Mouse (Mus musculus): ENCODE data around the gene Coq9. TPM values are rescaled to one million over a fixed set of nuclear protein-coding genes. Genes with fewer than 3 reads are reported as not detected.

The Coq9 gene
- 114 TPM for polyA plus RNA-seq (2021)

DNA sequence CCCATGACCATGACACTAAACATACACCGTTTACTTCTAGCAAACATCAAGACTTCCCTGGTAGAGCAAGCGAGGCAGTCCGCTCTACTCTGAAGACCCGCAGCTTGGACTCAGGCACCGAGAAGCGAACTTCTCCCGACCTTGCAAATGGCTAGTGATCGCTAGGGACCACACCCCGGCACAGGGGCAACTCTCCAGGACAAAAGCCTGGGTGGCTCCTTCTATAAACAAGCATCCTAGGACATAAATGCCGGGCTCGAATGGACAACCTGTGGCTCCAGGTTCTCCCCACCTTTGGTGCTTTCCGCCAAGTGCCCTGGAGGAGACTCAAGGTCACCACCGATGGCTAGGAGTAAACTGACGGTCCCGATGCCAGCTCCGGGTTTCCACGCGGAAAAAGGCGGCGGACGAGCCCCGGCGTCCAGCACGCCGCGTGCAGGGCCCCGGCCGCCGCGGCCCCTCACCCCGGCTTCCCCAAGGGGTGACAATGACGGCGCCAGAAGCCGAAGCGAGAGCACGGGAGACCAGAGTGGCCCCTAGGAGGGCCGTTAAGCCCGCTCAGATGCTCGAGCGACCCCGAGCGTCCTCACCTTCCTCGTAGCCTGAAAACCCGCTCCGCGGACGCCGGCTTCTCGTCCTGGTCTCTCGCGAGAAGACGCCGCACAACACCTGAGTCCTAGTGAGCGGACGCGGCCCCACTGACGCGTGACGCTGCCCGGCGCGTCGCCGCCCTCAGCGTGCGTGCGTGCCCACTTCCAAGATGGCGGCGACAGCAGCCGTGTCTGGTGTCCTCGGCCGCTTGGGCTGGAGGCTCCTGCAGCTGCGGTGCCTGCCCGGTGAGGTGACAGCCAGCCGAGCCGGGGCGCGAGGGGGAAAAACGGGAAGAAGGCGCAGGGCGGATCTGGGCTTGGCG lies at the start of gene Coq9, which contains the start of gene Ciapin1:
TSS of gene Coq9 (plus strand) at position 660 of the 913 bp plus-strand sequence.
TSS of gene Ciapin1 (minus strand) at position 697 of the 913 bp plus-strand sequence.
- CTCF ChIA-PET, result interaction anchor here (0.5 to 1.3 kb wide), 4 partner anchors 10 to 135 kb away, joined by 3 to 4 read pairs (median 4); no protein-coding TSS in a partner anchor
- peak; percentile 88 for ATAC-seq

GRCm38 (mm10) chr8:94789256-94789955 lies 48.7 kb upstream of the Coq9 start:
- H3K27me3 ChIP-seq, result no peaks in the 10 kb centered on the region
- ChIA-PET POLR2A (interaction anchor here (1.2 kb wide), 1 partner anchor 18 kb away, joined by 4 read pairs; the partner anchor contains the start of gene Cx3cl1), CTCF (interaction anchor here (1.0 to 3.1 kb wide), 4 partner anchors 12 to 83 kb away, joined by 5 to 13 read pairs (median 6); partner anchors contain the start of gene Ccl17)
- in situ Hi-C loops (cut with MboI; ENCODE audit: low pct_unique_long_range_greater_than_20kb), result loop anchor here (10.0 kb wide), 1 partner anchor 85 kb away; no protein-coding TSS in a partner anchor
- TF ChIP-seq CTCF (IDR thresholded peaks at IDR 0.05), result no peak
- ATAC-seq (peak; percentile 29), DNase-seq (ENCODE audit: low read depth, low spot score) (no peak)

More for the DNA sequence above, at the start of gene Coq9, which contains the start of gene Ciapin1:
- H3K27me3 ChIP-seq, result no peaks in the 10 kb centered on the region
- POLR2A ChIA-PET, result interaction anchor here (0.6 to 1.2 kb wide), 2 partner anchors 18 to 28 kb away, joined by 3 read pairs; no protein-coding TSS in a partner anchor
- no peak for TF ChIP-seq CTCF (IDR thresholded peaks at IDR 0.05)
- peak; percentile 50 for DNase-seq (ENCODE audit: low read depth, low spot score)
- in situ Hi-C loops (cut with MboI; ENCODE audit: low pct_unique_long_range_greater_than_20kb), result no loop called here

GRCm38 (mm10) chr8:94794368-94794767 lies 43.8 kb upstream of the Coq9 start:
- POLR2A ChIA-PET, result no interaction called here
- in situ Hi-C loops (cut with MboI; ENCODE audit: low pct_unique_long_range_greater_than_20kb), result no loop called here

GRCm38 (mm10) chr8:94794782-94795181 lies 43.3 kb upstream of the Coq9 start:
- POLR2A ChIA-PET, result no interaction called here
- TF ChIP-seq CTCF (IDR thresholded peaks at IDR 0.05), result no peak
- DNase-seq (ENCODE audit: low read depth, low spot score) (no peak), ATAC-seq (no peak)
- H3K27me3 ChIP-seq, result no peaks in the 10 kb centered on the region
- CTCF ChIA-PET, result interaction anchor here (1.6 kb wide), 1 partner anchor 15 kb away, joined by 3 read pairs; no protein-coding TSS in a partner anchor
- in situ Hi-C loops (cut with MboI; ENCODE audit: low pct_unique_long_range_greater_than_20kb), result no loop called here

More at GRCm38 (mm10) chr8:94794368-94794767, 43.8 kb upstream of the Coq9 start:
- ATAC-seq (no peak), DNase-seq (ENCODE audit: low read depth, low spot score) (no peak)
- no peaks in the 10 kb centered on the region for H3K27me3 ChIP-seq
- TF ChIP-seq CTCF (IDR thresholded peaks at IDR 0.05), result no peak
- CTCF ChIA-PET, result interaction anchor here (1.3 to 1.6 kb wide), 2 partner anchors 13 to 15 kb away, joined by 3 read pairs; no protein-coding TSS in a partner anchor

GRCm38 (mm10) chr8:94800278-94800968 lies 37.7 kb upstream of the Coq9 start:
- no peak for TF ChIP-seq CTCF (IDR thresholded peaks at IDR 0.05)
- ATAC-seq (no peak), DNase-seq (ENCODE audit: low read depth, low spot score) (no peak)
- ChIA-PET POLR2A (interaction anchor here (0.8 kb wide), 1 partner anchor 14 kb away, joined by 7 read pairs; no protein-coding TSS in a partner anchor), CTCF (interaction anchor here (1.1 to 2.8 kb wide), 4 partner anchors 9 to 96 kb away, joined by 3 to 13 read pairs (median 6); no protein-coding TSS in a partner anchor)
- H3K27me3 ChIP-seq, result no peaks in the 10 kb centered on the region
- in situ Hi-C loops (cut with MboI; ENCODE audit: low pct_unique_long_range_greater_than_20kb), result loop anchor here (10.0 kb wide), 1 partner anchor 196 kb away; the partner anchor contains the start of genes Fam192a and Rspry1

- TF ChIP-seq CTCF (IDR thresholded peaks at IDR 0.05), result no peak
- POLR2A ChIA-PET, result interaction anchor here (0.8 kb wide), 1 partner anchor 15 kb away, joined by 7 read pairs; no protein-coding TSS in a partner anchor
- no peak for DNase-seq (ENCODE audit: low read depth, low spot score)
Observed at GRCm38 (mm10) chr8:94801293-94802095, 36.6 kb upstream of the Coq9 start.

DNA sequence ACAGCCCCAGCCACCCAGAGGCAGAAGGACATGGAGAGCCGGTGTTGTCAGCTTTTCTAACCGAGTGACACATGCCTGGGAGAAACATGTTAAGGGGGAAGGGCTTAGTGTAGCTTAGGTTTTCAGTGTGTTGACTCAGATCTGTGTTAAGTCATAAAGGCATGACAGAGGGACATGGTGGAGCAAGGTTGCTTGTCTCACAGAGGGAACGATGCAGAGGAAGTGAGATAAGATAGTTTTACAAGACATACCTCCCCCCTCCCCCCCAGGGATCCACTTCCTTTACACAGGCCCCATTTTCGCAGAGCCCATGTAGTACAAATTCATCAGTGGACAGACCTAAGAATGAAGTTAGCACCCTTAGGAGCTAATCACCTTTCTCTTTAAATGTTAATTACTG lies 35.7 kb upstream of the Coq9 start:
- no peaks in the 10 kb centered on the region for H3K27me3 ChIP-seq
- POLR2A ChIA-PET, result no interaction called here
- ATAC-seq (no peak), DNase-seq (ENCODE audit: low read depth, low spot score) (no peak)
- no peak for TF ChIP-seq CTCF (IDR thresholded peaks at IDR 0.05)
- CTCF ChIA-PET, result interaction anchor here (0.9 to 2.8 kb wide), 8 partner anchors 9 to 208 kb away, joined by 3 to 13 read pairs (median 4); no protein-coding TSS in a partner anchor
- in situ Hi-C loops (cut with MboI; ENCODE audit: low pct_unique_long_range_greater_than_20kb), result loop anchor here (10.0 kb wide), 1 partner anchor 198 kb away; the partner anchor contains the start of genes Fam192a and Rspry1

More at GRCm38 (mm10) chr8:94801293-94802095, 36.6 kb upstream of the Coq9 start:
- ATAC-seq, result no peak
- in situ Hi-C loops (cut with MboI; ENCODE audit: low pct_unique_long_range_greater_than_20kb), result loop anchor here (10.0 kb wide), 1 partner anchor 197 kb away; the partner anchor contains the start of genes Fam192a and Rspry1
- no peaks in the 10 kb centered on the region for H3K27me3 ChIP-seq
- CTCF ChIA-PET, result interaction anchor here (0.9 to 2.8 kb wide), 10 partner anchors 8 to 207 kb away, joined by 3 to 13 read pairs (median 4); no protein-coding TSS in a partner anchor

GRCm38 (mm10) chr8:94803551-94803950 lies 34.6 kb upstream of the Coq9 start:
- in situ Hi-C loops (cut with MboI; ENCODE audit: low pct_unique_long_range_greater_than_20kb), result loop anchor here (10.0 kb wide), 1 partner anchor 199 kb away; the partner anchor contains the start of genes Fam192a and Rspry1
- ChIA-PET CTCF (interaction anchor here (1.0 to 1.6 kb wide), 3 partner anchors 11 to 36 kb away, joined by 3 read pairs; no protein-coding TSS in a partner anchor), POLR2A (no interaction called here)
- TF ChIP-seq CTCF (IDR thresholded peaks at IDR 0.05), result no peak
- H3K27me3 ChIP-seq, result no peaks in the 10 kb centered on the region
- DNase-seq (ENCODE audit: low read depth, low spot score) (no peak), ATAC-seq (no peak)
